Mouse (Mus musculus): Measurements from ENCODE around the gene Padi2.

- TF ChIP-seq CTCF (IDR thresholded peaks at IDR 0.05; ENCODE audit: borderline replicate concordance, insufficient read depth, low read depth, low read length): no peak
- no peak for TF ChIP-seq POLR2A (IDR thresholded peaks at IDR 0.05; ENCODE audit: borderline replicate concordance, insufficient read depth, low read length)
These were observed 26.4 kb upstream of the Padi2 start for GRCm38 (mm10) chr4:140879739-140880138.

Data from cerebellum, adult 2 months (tissue).